Mouse (Mus musculus) kidney, postnatal 0 days (tissue): ENCODE measurements around the gene Gtpbp2. TPM values are rescaled to one million over a fixed set of nuclear protein-coding genes. Genes with fewer than 3 reads are reported as not detected.

Source experiments
- ATAC-seq: fragments of 200-750 bp; cut with Nextera tagmentation; replicated peaks from 2 replicates; pipeline ENCODE4 v1.8.0; 2017; ENCODE audit warnings: low read depth, moderate number of reproducible peaks, moderate TSS enrichment, moderate library complexity; ENCODE audit not compliant: low FRiP score
- DNase-seq: peaks from one replicate; pipeline ENCODE4 v3.0.0-alpha.2; 2016; ENCODE audit warnings: low spot score
- H3K27ac ChIP-seq: fragments of 300-500 bp; sonication (generic); 2 replicates; pipeline ENCODE4 v1.5.1; 2014; ENCODE audit warnings: mild to moderate bottlenecking
- H3K27me3 ChIP-seq: fragments of 300-500 bp; sonication (generic); 2 replicates; pipeline ENCODE4 v1.6.1; 2014; ENCODE audit warnings: low read length, mixed read lengths; ENCODE audit not compliant: insufficient read depth
- H3K36me3 ChIP-seq: fragments of 300-500 bp; sonication (generic); 2 replicates; pipeline ENCODE4 v1.6.1; 2014; ENCODE audit warnings: low read length, mixed read lengths; ENCODE audit not compliant: insufficient read depth
- H3K4me1 ChIP-seq: fragments of 300-500 bp; sonication (generic); replicated peaks from 2 replicates; pipeline ENCODE4 v1.6.1; 2014; ENCODE audit warnings: antibody characterized with exemption, low read length, mixed read lengths; ENCODE audit not compliant: insufficient read depth
- H3K4me2 ChIP-seq: fragments of 300-500 bp; sonication (generic); 2 replicates; pipeline ENCODE4 v1.6.1; 2014; ENCODE audit warnings: mild to moderate bottlenecking, low read length, moderate library complexity, mixed read lengths
- H3K4me3 ChIP-seq: fragments of 300-500 bp; sonication (generic); replicated peaks from 2 replicates; pipeline ENCODE4 v1.5.1; 2014; ENCODE audit warnings: low read depth, low read length
- H3K9ac ChIP-seq: fragments of 300-500 bp; sonication (generic); 2 replicates; pipeline ENCODE4 v1.6.1; 2014; ENCODE audit warnings: low read depth, low read length
- H3K9me3 ChIP-seq: fragments of 300-500 bp; sonication (generic); replicated peaks from 2 replicates; pipeline ENCODE4 v1.6.1; 2016; ENCODE audit warnings: low read length, inconsistent platforms, mixed read lengths
- CTCF ChIP-seq: IDR thresholded peaks from 2 replicates; pipeline ENCODE4 v1.5.1; 2016; ENCODE audit warnings: antibody characterized with exemption, low read depth, mild to moderate bottlenecking, moderate library complexity
- WGBS: fragments of 180-500 bp; shearing (Covaris S2); extraction: QIAGEN DNeasy Blood & Tissue Kit; methylation state at CpG from one replicate; pipeline ENCODE4 v1.1.7; 2014; 5-methylcytosine and 5-hydroxymethylcytosine counted together
- polyA plus RNA-seq: library from polyadenylated mRNA; unstranded; fragments of >200 nt; fragmentation: Nextera tagmentation; extraction: Ambion mirVana; gene quantifications from 2 replicates; pipeline ENCODE4 v1.2.1, GENCODE M21; 2015

Gtpbp2 gene
- polyA plus RNA-seq, 1 experiment from 2014 or later = 25.4 TPM

GRCm38 (mm10) chr17:46165460-46165859 lies 4.6 kb downstream of the Gtpbp2 start:
- H3K4me2 ChIP-seq = no peak overlapping the region
- H3K27ac ChIP-seq = no peak overlapping the region
- H3K4me3 ChIP-seq = no peak overlapping the region
- 81% methylated on average over 12 of the region's 12 CpGs for WGBS
- H3K27me3 ChIP-seq = no peaks in the 10 kb centered on the region
- DNase-seq = no peak
- peaks cover 58% of the 10 kb centered on the region for H3K36me3 ChIP-seq
- no peak for ATAC-seq
- peaks cover 9% of the 10 kb centered on the region; the same call in 1 of the 2 replicates for H3K4me1 ChIP-seq
- H3K9me3 ChIP-seq = no peaks in the 10 kb centered on the region
- TF ChIP-seq CTCF = no peak
- no peak overlapping the region for H3K9ac ChIP-seq

- H3K9me3 ChIP-seq = no peaks in the 10 kb centered on the region
- WGBS = 68% methylated on average over 5 of the region's 5 CpGs
- no peak for TF ChIP-seq CTCF
- no peak overlapping the region for H3K9ac ChIP-seq
- H3K4me1 ChIP-seq = peaks cover 9% of the 10 kb centered on the region; the same call in 1 of the 2 replicates
- ATAC-seq = no peak
- no peaks in the 10 kb centered on the region for H3K27me3 ChIP-seq
- no peak overlapping the region for H3K4me3 ChIP-seq
- no peak overlapping the region for H3K4me2 ChIP-seq
- no peak for DNase-seq
- H3K27ac ChIP-seq = no peak overlapping the region
- peaks cover 58% of the 10 kb centered on the region for H3K36me3 ChIP-seq
Measured at GRCm38 (mm10) chr17:46166270-46166669, 5.4 kb downstream of the Gtpbp2 start.

- Histone ChIP-seq H3K36me3 (peaks cover 59% of the 10 kb centered on the region), H3K27ac (no peak overlapping the region), H3K27me3 (no peaks in the 10 kb centered on the region), H3K4me1 (peaks cover 4% of the 10 kb centered on the region; the same call in 1 of the 2 replicates), H3K4me2 (no peak overlapping the region), H3K9me3 (no peaks in the 10 kb centered on the region), H3K4me3 (no peak overlapping the region), H3K9ac (0 out of 2 replicates have a peak overlapping the region, but pooled peaks have one; percentile 8)
- 79% methylated on average over 11 of the region's 11 CpGs for WGBS
- DNase-seq (no peak), ATAC-seq (no peak)
- TF ChIP-seq CTCF = peak; percentile 58
Measured at GRCm38 (mm10) chr17:46167014-46167413, 6.2 kb downstream of the Gtpbp2 start.

GRCm38 (mm10) chr17:46168318-46168717 lies 7.5 kb downstream of the Gtpbp2 start:
- Histone ChIP-seq H3K9me3 (no peaks in the 10 kb centered on the region), H3K27me3 (no peaks in the 10 kb centered on the region), H3K4me2 (no peak overlapping the region), H3K9ac (no peak overlapping the region), H3K4me3 (no peak overlapping the region), H3K27ac (no peak overlapping the region), H3K36me3 (peaks cover 67% of the 10 kb centered on the region), H3K4me1 (0 out of 2 replicates have a peak, but pooled peaks cover under 1% of the 10 kb centered on the region)
- WGBS = 27% methylated on average over 5 of the region's 5 CpGs
- TF ChIP-seq CTCF = no peak
- 0 out of 2 replicates have a peak, but pooled peaks have one; percentile 49 for ATAC-seq
- peak; percentile 51 for DNase-seq

- 90% methylated on average over 5 of the region's 5 CpGs for WGBS
Measured at GRCm38 (mm10) chr17:46168768-46169167, 7.9 kb downstream of the Gtpbp2 start.

GRCm38 (mm10) chr17:46170538-46170937 lies 9.7 kb downstream of the Gtpbp2 start:
- 76% methylated on average over 3 of the region's 3 CpGs for WGBS
- TF ChIP-seq CTCF = peak; percentile 71
- no peak for ATAC-seq
- no peaks in the 10 kb centered on the region for H3K9me3 ChIP-seq
- peaks cover 55% of the 10 kb centered on the region for H3K36me3 ChIP-seq
- no peaks in the 10 kb centered on the region for H3K27me3 ChIP-seq
- peak; percentile 67 for DNase-seq
- H3K4me2 ChIP-seq = no peak overlapping the region
- H3K9ac ChIP-seq = no peak overlapping the region
- H3K27ac ChIP-seq = no peak overlapping the region
- no peak overlapping the region for H3K4me3 ChIP-seq
- H3K4me1 ChIP-seq = no peaks in the 10 kb centered on the region

More at GRCm38 (mm10) chr17:46168768-46169167, 7.9 kb downstream of the Gtpbp2 start:
- Histone ChIP-seq H3K27me3 (no peaks in the 10 kb centered on the region), H3K4me3 (no peak overlapping the region), H3K27ac (no peak overlapping the region), H3K9me3 (no peaks in the 10 kb centered on the region), H3K4me2 (no peak overlapping the region), H3K4me1 (no peaks in the 10 kb centered on the region), H3K9ac (no peak overlapping the region), H3K36me3 (peaks cover 67% of the 10 kb centered on the region)
- TF ChIP-seq CTCF = no peak
- DNase-seq (no peak), ATAC-seq (no peak)

- H3K9ac ChIP-seq = no peak overlapping the region
- H3K36me3 ChIP-seq = peaks cover 55% of the 10 kb centered on the region
- no peaks in the 10 kb centered on the region for H3K27me3 ChIP-seq
- WGBS = 86% methylated on average over 4 of the region's 4 CpGs
- H3K4me3 ChIP-seq = no peak overlapping the region
- DNase-seq (no peak), ATAC-seq (no peak)
- TF ChIP-seq CTCF = peak; percentile 57
- H3K4me2 ChIP-seq = no peak overlapping the region
- no peaks in the 10 kb centered on the region for H3K4me1 ChIP-seq
- H3K27ac ChIP-seq = no peak overlapping the region
- no peaks in the 10 kb centered on the region for H3K9me3 ChIP-seq
Measured at GRCm38 (mm10) chr17:46182273-46182672, 21.4 kb downstream of the Gtpbp2 start.
